Mouse (Mus musculus) adrenal gland, postnatal 14 days (tissue): ENCODE data around the gene Ubtf. TPM values are rescaled to one million over a fixed set of nuclear protein-coding genes. Genes with fewer than 3 reads are reported as not detected.

Experiments used
- DNase-seq: peaks from one replicate; pipeline ENCODE4 v3.0.0; 2021; ENCODE audit warnings: mixed read lengths
- total RNA-seq: library from RNA; stranded (reverse); gene quantifications from 2 replicates; pipeline ENCODE4 v1.2.3, GENCODE M21; 2021

Gene Ubtf
- total RNA-seq, 1 experiment from 2014 or later: 106 TPM

- DNase-seq: no peak
Observed at GRCm38 (mm10) chr11:102347683-102348082, 28.1 kb upstream of the Ubtf start.

GRCm38 (mm10) chr11:102346926-102347325 lies 27.4 kb upstream of the Ubtf start:
- DNase-seq: no peak

DNA sequence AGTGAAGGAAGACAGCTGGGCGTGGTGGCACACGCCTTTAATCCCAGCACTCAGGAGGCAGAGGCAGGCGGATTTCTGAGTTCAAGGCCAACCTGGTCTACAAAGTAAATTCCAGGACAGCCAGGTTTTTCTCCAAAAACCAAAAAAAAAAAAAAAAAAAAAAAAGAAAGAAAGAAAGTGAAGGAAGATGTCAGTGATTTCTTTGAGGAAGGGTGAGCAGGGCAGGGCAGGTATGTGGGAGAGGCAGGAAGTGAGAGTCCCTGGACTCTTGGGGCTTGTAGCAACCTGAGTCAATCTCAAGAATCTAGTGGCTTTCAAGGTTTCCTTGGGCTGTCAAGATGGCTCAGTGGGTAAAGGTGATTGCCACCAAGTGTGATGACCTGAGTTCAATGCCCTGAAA lies 24.9 kb upstream of the Ubtf start:
- DNase-seq: no peak

- DNase-seq: no peak
Observed at GRCm38 (mm10) chr11:102342742-102343141, 23.2 kb upstream of the Ubtf start.

GRCm38 (mm10) chr11:102341101-102341500 lies 21.6 kb upstream of the Ubtf start:
- DNase-seq: no peak

- no peak for DNase-seq
Observed at GRCm38 (mm10) chr11:102339624-102340023, 20.1 kb upstream of the Ubtf start.

- no peak for DNase-seq
Observed at GRCm38 (mm10) chr11:102339195-102339594, 19.7 kb upstream of the Ubtf start.

GRCm38 (mm10) chr11:102338561-102338960 lies 19.0 kb upstream of the Ubtf start:
- DNase-seq: peak; percentile 91

DNA sequence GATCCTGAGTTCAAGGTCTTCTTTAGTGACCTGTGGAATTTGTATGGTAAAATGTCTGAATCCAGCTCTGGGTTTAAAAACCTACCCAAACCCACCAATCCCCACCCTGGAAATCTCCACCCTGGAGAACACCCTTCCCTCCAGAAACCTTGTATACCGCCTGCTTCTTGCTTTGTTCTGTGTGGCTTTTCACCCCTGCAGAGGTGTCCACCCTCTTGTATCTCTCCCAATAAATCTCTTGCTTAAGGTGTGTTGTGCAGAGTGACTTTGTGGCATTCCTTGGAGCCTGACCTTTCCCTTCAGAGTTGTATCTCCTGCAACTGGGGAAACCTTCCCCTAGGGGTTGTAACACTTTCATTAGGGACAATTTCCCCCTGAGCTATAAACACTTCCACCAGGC lies 18.4 kb upstream of the Ubtf start:
- DNase-seq: no peak

- peak; percentile 46 for DNase-seq
Observed at GRCm38 (mm10) chr11:102336191-102336590, 16.6 kb upstream of the Ubtf start.

- DNase-seq: peak; percentile 64
Observed at GRCm38 (mm10) chr11:102334973-102335700, 15.6 kb upstream of the Ubtf start.

- no peak for DNase-seq
Observed at GRCm38 (mm10) chr11:102334010-102334409, 14.5 kb upstream of the Ubtf start.

- no peak for DNase-seq
Observed at GRCm38 (mm10) chr11:102333061-102333460, 13.5 kb upstream of the Ubtf start.

DNA sequence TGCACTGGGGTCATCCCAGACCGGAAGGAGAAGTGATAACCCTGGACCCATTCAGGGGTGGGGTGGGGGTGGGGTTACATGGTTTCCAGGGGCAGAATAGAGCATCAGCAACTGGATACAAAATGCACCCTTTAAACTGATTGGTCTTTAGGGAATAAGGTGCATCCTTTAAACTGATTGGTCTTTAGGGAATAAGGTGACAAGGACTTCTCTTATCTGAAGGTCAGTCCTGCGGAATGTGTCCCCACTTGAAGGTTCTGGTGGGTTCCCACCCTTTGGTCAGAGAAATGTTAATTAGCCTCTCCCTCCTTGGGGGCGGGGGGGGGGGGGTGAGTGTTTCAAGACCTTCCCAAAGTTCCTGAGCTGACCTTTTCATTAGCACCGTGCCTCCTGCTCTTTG lies 12.3 kb upstream of the Ubtf start:
- DNase-seq: no peak

DNA sequence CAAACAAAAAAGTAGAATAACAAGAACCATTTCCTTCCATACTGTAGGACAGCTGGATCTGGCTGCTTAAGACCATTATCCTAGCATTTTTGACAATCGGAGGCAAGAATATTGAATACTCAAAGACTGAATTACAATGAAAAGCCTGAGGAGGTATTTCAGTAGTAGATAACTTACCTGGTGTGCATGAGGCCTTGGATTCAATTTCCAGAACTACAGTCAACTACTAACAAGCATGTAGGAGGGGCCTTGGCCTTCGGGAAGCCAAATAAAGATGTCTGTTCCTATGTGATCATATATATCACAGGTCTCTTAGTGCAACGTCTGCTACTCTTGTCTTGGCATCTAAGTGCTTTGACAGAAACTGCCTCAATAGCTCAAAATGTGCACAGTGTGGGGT lies 10.5 kb upstream of the Ubtf start:
- DNase-seq: no peak

- no peak for DNase-seq
Observed at GRCm38 (mm10) chr11:102329518-102329917, 10.0 kb upstream of the Ubtf start.

DNA sequence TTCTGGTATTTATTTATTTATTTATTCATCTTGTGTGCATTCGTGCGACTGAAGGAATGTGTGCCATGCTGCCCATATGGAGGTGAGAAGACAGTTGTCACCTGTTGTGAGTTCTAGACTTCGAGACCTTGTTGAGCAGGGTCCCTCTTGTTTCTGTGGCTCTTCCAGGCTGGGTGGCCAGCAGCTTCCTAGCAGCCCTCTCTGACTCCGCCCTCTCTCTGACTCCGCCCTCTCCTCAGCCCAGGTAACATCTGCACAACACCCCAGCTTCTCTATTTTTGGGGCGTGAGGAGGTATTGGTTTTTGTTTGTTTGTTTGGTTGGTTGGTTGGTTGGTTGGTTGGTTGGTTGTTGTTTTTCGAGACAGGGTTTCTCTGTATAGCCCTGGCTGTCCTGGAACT lies 8.3 kb upstream of the Ubtf start:
- no peak for DNase-seq

DNA sequence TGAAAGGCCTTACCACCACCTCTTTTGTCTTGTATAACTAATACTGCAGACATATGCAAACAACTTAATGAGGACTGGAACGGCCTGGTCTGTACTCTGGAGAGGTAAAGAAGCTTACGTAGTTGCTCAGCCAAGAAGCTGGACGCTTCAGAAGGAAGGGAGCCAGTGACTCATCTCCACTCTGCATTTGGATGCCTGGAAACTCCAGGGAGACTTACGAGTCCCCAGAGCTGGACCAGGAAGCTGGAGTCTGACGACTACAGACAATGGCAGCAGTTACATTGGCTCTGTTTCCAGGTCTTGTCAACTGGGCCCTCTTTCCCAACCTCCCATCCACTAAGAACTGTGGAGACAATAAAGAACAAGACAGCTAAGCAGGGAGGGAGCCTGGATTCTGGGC lies 7.7 kb upstream of the Ubtf start:
- no peak for DNase-seq

DNA sequence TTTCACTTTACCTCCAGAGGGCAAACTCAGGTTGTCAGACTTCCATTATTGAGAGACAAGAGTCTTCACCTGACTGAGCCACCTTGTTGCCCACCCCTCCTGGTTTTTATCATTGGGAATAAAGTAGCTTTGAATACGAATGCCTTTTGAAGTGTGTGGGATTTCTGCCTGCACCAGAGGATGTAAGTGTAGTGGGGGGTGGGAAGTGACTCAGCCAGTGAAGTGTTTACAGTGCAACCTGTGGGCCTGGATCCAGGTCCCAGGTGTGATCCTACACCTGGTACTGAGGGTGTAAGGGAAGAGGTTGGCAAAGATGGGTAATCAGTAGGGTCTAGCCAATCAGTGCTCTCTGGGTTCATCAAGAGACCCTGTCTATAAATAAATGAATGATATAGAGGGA lies 4.0 kb upstream of the Ubtf start:
- no peak for DNase-seq

DNA sequence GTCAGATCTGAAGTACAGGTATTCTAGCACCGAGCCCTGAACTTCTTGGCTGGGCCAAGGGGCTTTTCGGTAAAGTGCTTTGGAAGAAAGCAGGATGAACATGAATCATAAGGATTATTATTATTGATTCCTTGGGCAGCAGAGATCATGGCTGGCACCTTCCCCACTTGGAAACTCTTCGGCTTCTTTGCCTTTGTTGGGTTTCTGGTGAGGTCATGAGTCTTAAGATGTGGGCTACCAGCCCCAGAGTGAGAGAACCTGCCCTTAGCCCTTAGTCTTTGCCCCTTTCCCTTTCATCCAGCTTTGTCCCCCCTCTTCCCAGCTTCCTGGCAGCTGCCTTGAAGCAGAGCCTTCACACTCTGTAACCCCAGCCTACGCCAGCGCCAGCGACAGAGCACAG lies 2.4 kb upstream of the Ubtf start:
- DNase-seq: no peak

GRCm38 (mm10) chr11:102320686-102321005 lies 1.1 kb upstream of the Ubtf start:
- DNase-seq: peak; percentile 89

DNA sequence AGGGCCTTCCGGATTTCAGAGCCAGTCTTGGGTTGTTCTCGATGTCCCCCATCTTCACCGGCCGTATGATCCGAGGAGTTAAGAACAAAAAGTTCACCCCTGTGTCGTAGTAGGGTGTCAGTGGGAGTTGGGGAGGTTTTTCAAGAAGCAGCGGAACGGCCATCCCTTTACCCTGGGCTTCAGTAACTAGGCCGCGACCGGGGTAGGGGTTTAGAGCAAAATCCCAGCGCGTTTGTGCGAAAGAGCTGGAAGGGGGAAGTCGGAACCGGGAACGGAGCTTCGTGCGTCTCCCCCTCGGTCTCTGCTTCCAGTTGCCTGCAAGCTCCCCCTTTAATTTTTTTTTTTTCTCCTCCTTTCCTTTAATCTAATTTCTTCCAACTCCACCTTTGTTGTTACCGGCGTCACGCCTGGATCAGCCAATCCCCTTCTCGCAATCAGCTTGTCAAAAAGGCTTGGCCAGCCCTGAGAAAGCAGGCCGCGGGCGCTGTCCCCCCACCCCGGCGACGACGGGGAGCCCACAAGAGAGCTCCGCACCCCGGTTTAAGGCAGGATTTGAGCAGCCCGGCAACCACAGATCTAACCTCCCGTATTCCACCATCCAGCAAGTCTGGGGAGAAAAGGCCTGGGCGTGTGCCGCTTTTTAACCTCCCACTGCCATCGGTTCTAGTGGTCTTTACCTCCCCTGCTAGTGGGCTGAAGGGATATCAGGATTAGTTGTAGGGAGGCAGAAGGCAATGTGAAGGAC lies 571 bp upstream of the Ubtf start:
- peak; percentile 94 for DNase-seq

- DNase-seq: peak; percentile 75
Observed at GRCm38 (mm10) chr11:102318576-102319409, 749 bp downstream of the Ubtf start.
